Mouse (Mus musculus) erythroblast, embryonic 14.5 days (primary cell): ENCODE measurements around the gene 2210408I21Rik. TPM values are rescaled to one million over a fixed set of nuclear protein-coding genes. Genes with fewer than 3 reads are reported as not detected.

ENCODE experiments used
- H3K27me3 ChIP-seq: 2 replicates; pipeline ENCODE4 v1.6.1; 2012; ENCODE audit warnings: inconsistent platforms; ENCODE audit not compliant: control insufficient read depth
- H3K36me3 ChIP-seq: 2 replicates; pipeline ENCODE4 v1.6.1; 2012; ENCODE audit warnings: mild to moderate bottlenecking, inconsistent platforms; ENCODE audit not compliant: control insufficient read depth
- H3K4me1 ChIP-seq: 2 replicates; pipeline ENCODE4 v1.6.1; 2012; ENCODE audit warnings: inconsistent platforms; ENCODE audit not compliant: control insufficient read depth
- H3K4me3 ChIP-seq: replicated peaks from 2 replicates; pipeline ENCODE3; 2012; ENCODE audit warnings: moderate library complexity, mild to moderate bottlenecking, inconsistent platforms
- H3K9me3 ChIP-seq: 2 replicates; pipeline ENCODE4 v1.6.1; 2012; ENCODE audit warnings: low read length, inconsistent platforms, mixed read lengths; ENCODE audit not compliant: control insufficient read depth
- GATA1 ChIP-seq: IDR thresholded peaks from 2 replicates; pipeline ENCODE4 v1.6.1; 2012; ENCODE audit warnings: low read length, inconsistent platforms, mixed read lengths
- TAL1 ChIP-seq: IDR thresholded peaks from 3 replicates; pipeline ENCODE4 v1.6.1; 2012; ENCODE audit warnings: low read length, inconsistent platforms, mixed read lengths
- polyA plus RNA-seq: library from polyadenylated mRNA; stranded (reverse); fragments of >175 nt; gene quantifications from 2 replicates; pipeline ENCODE4 v1.2.3, GENCODE M21; 2012

The 2210408I21Rik gene
- polyA plus RNA-seq, 1 experiment = not detected

GRCm38 (mm10) chr13:77190606-77191005 is 55.3 kb downstream of the 2210408I21Rik start:
- TF ChIP-seq GATA1 = no peak
- TF ChIP-seq TAL1 = no peak
- Histone ChIP-seq H3K4me1 (no peaks in the 10 kb centered on the region), H3K27me3 (no peaks in the 10 kb centered on the region), H3K4me3 (no peak overlapping the region), H3K36me3 (no peaks in the 10 kb centered on the region), H3K9me3 (no peaks in the 10 kb centered on the region)

- Histone ChIP-seq H3K4me3 (no peak overlapping the region), H3K9me3 (no peaks in the 10 kb centered on the region), H3K36me3 (no peaks in the 10 kb centered on the region), H3K27me3 (no peaks in the 10 kb centered on the region), H3K4me1 (no peaks in the 10 kb centered on the region)
- TF ChIP-seq TAL1 (no peak), GATA1 (no peak)
These were observed 56.9 kb downstream of the 2210408I21Rik start for GRCm38 (mm10) chr13:77192201-77192600.

DNA sequence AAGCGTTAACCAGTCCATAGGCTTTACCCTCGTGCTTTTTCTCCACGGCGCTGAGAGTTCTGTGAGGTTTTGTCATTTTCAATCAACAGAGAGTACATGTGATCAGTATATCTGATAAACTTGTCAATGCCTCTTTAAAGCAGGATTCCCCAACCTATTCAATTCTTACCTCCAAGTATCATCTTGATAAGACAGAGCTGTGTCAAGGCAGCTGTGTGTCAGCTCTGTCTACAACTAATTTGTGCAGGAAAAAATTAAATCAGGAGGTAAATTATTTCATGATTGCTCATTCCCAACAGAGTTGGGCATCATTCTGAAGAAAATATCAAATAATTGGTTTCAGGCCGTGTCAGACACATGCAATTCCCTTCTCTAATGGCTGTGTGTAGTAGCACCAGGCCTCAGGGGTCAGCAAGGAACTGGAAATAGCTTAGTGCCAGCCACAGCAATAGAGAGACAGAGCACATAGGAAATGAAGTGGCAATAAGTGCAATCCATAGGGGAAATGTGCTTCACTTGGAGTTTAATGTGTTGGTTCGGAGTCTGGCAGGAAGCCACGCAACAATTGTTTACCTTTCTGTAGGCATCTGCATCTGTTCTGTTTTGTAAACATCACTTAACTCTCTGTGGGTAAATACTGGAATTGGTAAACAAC is 73.6 kb downstream of the 2210408I21Rik start:
- H3K27me3 ChIP-seq = no peaks in the 10 kb centered on the region
- TF ChIP-seq TAL1 = no peak
- TF ChIP-seq GATA1 = no peak
- H3K4me1 ChIP-seq = no peaks in the 10 kb centered on the region
- H3K4me3 ChIP-seq = no peak overlapping the region
- H3K36me3 ChIP-seq = no peaks in the 10 kb centered on the region
- no peaks in the 10 kb centered on the region for H3K9me3 ChIP-seq

GRCm38 (mm10) chr13:77213196-77213595 is 77.9 kb downstream of the 2210408I21Rik start:
- H3K36me3 ChIP-seq = no peaks in the 10 kb centered on the region
- H3K4me3 ChIP-seq = no peak overlapping the region
- H3K9me3 ChIP-seq = no peaks in the 10 kb centered on the region
- no peaks in the 10 kb centered on the region for H3K27me3 ChIP-seq
- TF ChIP-seq GATA1 = no peak
- no peak for TF ChIP-seq TAL1
- H3K4me1 ChIP-seq = no peaks in the 10 kb centered on the region

- no peaks in the 10 kb centered on the region for H3K9me3 ChIP-seq
- TF ChIP-seq GATA1 (no peak), TAL1 (no peak)
These were observed 80.1 kb downstream of the 2210408I21Rik start for GRCm38 (mm10) chr13:77215460-77215859.

GRCm38 (mm10) chr13:77217672-77218280 is 82.4 kb downstream of the 2210408I21Rik start:
- no peak for TF ChIP-seq TAL1
- TF ChIP-seq GATA1 = no peak
- Histone ChIP-seq H3K9me3 (no peaks in the 10 kb centered on the region), H3K4me1 (no peaks in the 10 kb centered on the region), H3K4me3 (no peak overlapping the region), H3K27me3 (no peaks in the 10 kb centered on the region), H3K36me3 (no peaks in the 10 kb centered on the region)

More at GRCm38 (mm10) chr13:77215460-77215859, 80.1 kb downstream of the 2210408I21Rik start:
- Histone ChIP-seq H3K36me3 (no peaks in the 10 kb centered on the region), H3K4me1 (no peaks in the 10 kb centered on the region), H3K27me3 (no peaks in the 10 kb centered on the region), H3K4me3 (no peak overlapping the region)

GRCm38 (mm10) chr13:77221072-77221471 is 85.7 kb downstream of the 2210408I21Rik start:
- H3K9me3 ChIP-seq = no peaks in the 10 kb centered on the region
- H3K36me3 ChIP-seq = no peaks in the 10 kb centered on the region
- no peak for TF ChIP-seq TAL1
- TF ChIP-seq GATA1 = no peak
- no peaks in the 10 kb centered on the region for H3K27me3 ChIP-seq
- H3K4me3 ChIP-seq = no peak overlapping the region
- no peaks in the 10 kb centered on the region for H3K4me1 ChIP-seq

- Histone ChIP-seq H3K9me3 (no peaks in the 10 kb centered on the region), H3K4me3 (no peak overlapping the region), H3K27me3 (no peaks in the 10 kb centered on the region), H3K4me1 (no peaks in the 10 kb centered on the region), H3K36me3 (no peaks in the 10 kb centered on the region)
- TF ChIP-seq TAL1 (no peak), GATA1 (no peak)
These were observed 121.2 kb downstream of the 2210408I21Rik start for GRCm38 (mm10) chr13:77256541-77256940.

- no peaks in the 10 kb centered on the region for H3K9me3 ChIP-seq
- TF ChIP-seq TAL1 (no peak), GATA1 (no peak)
- H3K4me1 ChIP-seq = no peaks in the 10 kb centered on the region
- no peaks in the 10 kb centered on the region for H3K36me3 ChIP-seq
- H3K27me3 ChIP-seq = no peaks in the 10 kb centered on the region
- H3K4me3 ChIP-seq = no peak overlapping the region
These were observed 127.5 kb downstream of the 2210408I21Rik start for GRCm38 (mm10) chr13:77262715-77263338.
